Mouse (Mus musculus) hindlimb bud, embryonic 11.5 days (tissue): ENCODE results near the gene Cfap70.

Experiments used
- DNase-seq: peaks from one replicate; pipeline ENCODE4 v3.0.0-alpha.2; 2012; ENCODE audit warnings: low read depth, low spot score; ENCODE audit errors: extremely low spot score

Cfap70 gene

DNA sequence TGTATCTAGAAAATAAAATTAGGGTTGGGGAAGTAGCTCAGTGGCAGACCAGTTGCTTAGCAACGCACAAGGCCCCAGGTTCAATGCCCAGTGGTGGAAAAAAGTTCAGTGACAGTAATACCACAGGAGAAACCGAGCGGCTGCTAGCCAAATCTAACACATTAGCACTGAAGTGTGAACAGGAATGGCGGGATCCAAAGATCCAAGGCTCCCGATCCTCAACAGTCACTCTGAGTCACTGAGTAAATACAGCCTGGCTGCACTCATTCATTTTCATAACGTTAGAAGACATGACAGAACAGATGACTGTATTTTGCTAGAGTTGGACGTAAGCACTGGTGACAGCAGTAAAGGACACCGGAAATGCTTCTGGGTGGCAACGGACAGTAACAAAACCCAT, 106.1 kb downstream of the Cfap70 start:
- DNase-seq, result no peak
